Mouse (Mus musculus): Measurements from ENCODE around the gene Tmco4. TPM values are rescaled to one million over a fixed set of nuclear protein-coding genes. Genes with fewer than 3 reads are reported as not detected.

Tmco4 gene
- polyA plus RNA-seq, 3 experiments from 2014 or later, result 23.3 to 30.2 (median 30.0) TPM

- no peak for ATAC-seq
These were observed 47.7 kb downstream of the Tmco4 start for GRCm38 (mm10) chr4:139020385-139020784.

GRCm38 (mm10) chr4:139024379-139024778, 51.7 kb downstream of the Tmco4 start:
- no peak for ATAC-seq

DNA sequence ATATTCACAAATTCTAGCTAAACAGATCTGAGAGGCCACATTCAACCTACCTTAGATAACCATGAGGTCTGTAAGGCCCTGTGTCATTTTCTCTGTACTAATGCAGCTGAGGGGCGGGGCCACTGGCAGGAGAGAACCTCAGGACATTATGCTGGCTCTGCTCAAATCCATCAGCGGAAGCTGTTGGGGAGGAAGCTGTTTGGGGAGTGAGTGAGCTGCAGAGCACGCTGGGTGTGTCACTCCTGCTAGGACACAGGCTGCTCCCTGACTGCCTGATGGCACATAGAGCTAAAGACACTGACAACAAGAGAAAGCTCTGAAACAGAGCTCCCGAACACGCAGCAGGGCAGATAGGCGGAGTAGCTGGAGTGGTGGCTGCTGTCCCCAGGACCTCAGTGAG, 58.0 kb downstream of the Tmco4 start:
- no peak for ATAC-seq

GRCm38 (mm10) chr4:139032521-139032920, 59.8 kb downstream of the Tmco4 start:
- ATAC-seq, result no peak

GRCm38 (mm10) chr4:139033263-139034009, 60.7 kb downstream of the Tmco4 start:
- no peak for ATAC-seq

DNA sequence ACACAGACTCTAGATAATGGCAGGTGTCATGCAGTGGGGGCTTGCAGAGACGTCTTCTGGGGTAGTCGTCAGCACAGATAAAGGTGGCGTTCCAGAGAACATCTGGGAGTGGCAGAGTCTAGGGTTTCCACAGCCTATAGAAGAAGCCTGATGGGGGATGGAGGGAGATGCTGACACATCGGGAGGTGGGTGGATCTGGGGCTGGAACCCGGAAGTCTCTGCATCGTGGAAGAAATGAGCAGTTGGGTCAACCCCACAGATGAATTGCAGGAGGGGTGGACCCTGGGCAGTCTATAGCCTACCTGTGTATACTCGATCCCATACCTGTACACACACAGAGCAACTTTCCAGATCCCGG, 61.3 kb downstream of the Tmco4 start:
- no peak for ATAC-seq

DNA sequence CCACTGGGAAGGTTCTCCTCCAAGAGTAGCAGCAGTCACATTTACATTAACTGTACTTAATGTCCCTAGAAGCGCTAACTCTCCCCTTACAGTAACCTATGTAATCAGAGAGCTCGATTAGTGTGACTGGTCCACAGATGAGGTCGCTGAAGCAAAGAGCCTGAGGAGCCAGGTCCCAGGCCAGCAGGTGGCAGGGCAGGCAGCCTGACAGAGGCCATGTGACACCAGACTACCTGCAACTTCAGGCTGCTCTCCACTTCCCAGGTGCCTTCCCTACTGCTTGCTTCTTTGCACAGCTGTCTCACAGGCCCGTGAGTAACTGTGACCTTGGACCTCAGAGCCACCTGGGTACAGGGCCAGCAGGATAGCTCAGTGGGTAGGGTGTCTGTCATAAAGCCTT, 61.9 kb downstream of the Tmco4 start:
- ATAC-seq, result no peak

DNA sequence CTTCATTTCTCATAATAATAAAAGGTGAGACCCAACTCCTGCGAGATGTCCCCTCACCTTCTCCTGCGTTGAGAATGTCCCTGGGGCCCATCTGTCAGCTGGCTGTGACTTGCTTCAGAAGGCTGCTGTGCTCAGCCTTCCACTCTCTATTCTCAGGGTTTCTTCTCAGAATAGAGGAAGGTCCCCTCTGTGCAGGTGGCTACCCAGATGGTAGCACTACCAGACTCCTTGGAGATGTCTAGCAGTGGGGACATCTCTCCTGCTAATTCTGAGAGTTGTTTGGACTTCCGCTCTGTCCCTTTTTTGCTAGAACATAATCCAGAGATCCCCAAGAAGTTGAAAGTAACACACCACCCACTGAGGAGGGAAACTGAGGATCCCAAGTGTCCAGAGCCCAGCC, 62.3 kb downstream of the Tmco4 start:
- ATAC-seq, result no peak

- no peak for ATAC-seq
These were observed 63.1 kb downstream of the Tmco4 start for GRCm38 (mm10) chr4:139035799-139036198.

GRCm38 (mm10) chr4:139037795-139038607, 65.3 kb downstream of the Tmco4 start:
- ATAC-seq, result no peak

- no peak for ATAC-seq
These were observed 67.6 kb downstream of the Tmco4 start for GRCm38 (mm10) chr4:139040084-139040839.

- ATAC-seq, result no peak
These were observed 69.9 kb downstream of the Tmco4 start for GRCm38 (mm10) chr4:139042611-139043010.

DNA sequence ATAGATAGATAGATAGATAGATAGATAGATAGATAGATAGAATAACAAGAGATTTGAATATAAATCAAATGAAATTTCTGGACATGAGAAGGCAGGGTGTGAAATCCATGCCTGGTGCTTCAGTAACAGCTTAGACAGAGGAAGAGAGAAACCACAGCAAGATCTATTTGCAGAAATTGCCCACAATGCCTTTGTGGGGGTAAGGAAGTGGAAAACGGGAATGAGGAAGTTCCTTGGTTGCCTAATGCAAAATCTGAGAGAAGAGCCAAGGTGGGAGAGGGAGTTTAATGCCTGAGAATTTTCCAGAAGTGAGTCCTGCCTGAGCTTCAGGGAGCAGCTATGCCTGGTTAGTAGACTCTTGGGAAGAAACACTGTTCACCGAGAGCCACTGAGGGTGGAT, 70.9 kb downstream of the Tmco4 start:
- ATAC-seq, result no peak

GRCm38 (mm10) chr4:139044566-139044965, 71.9 kb downstream of the Tmco4 start:
- ATAC-seq, result no peak

DNA sequence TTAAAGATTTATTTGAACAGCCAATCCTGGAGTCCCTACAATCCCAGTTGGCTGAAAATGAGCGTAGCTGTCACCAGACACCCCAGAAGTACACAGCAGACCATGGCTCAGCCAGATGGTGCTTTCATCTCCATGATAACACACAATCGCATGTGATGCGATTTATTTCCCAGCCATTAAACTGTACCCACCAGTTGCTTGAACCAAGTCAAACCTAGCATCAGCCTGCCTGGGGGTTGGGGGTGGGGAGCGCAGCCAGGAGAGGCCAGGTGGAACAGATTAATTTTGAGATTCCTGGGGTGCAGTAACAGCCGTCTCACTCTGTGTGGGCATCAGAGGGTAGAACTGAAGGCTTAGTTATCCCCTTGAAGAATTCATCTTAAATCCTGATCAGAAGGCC, 73.7 kb downstream of the Tmco4 start:
- no peak for ATAC-seq

- ATAC-seq, result no peak
These were observed 75.8 kb downstream of the Tmco4 start for GRCm38 (mm10) chr4:139048518-139048917.

GRCm38 (mm10) chr4:139052796-139053195, 80.1 kb downstream of the Tmco4 start:
- ATAC-seq, result no peak

GRCm38 (mm10) chr4:139053391-139053790, 80.7 kb downstream of the Tmco4 start:
- ATAC-seq, result no peak

GRCm38 (mm10) chr4:139054300-139054923, 81.7 kb downstream of the Tmco4 start:
- no peak for ATAC-seq

- ATAC-seq, result no peak
These were observed 82.6 kb downstream of the Tmco4 start for GRCm38 (mm10) chr4:139055336-139055735.

DNA sequence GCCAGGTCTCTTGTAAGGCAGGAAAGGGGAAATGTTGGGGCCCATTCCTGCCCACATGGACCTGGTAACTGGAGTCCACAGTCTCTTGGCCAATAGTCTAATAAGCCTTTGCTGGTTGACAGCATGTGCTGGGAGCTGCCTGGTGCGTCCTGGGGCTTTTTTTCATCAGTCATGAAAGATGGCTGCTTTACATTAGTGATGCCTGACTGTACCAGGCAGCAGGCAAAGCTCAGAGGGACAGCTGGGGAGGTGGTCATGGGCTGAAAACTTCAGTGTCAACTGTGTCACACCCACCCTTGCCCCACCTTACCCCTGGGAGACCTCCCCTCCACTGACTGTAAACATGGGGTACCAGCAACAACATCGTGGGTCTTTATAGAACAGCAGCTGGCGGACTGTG, 83.1 kb downstream of the Tmco4 start:
- ATAC-seq, result no peak

- ATAC-seq, result no peak
These were observed 84.6 kb downstream of the Tmco4 start for GRCm38 (mm10) chr4:139057291-139057690.

DNA sequence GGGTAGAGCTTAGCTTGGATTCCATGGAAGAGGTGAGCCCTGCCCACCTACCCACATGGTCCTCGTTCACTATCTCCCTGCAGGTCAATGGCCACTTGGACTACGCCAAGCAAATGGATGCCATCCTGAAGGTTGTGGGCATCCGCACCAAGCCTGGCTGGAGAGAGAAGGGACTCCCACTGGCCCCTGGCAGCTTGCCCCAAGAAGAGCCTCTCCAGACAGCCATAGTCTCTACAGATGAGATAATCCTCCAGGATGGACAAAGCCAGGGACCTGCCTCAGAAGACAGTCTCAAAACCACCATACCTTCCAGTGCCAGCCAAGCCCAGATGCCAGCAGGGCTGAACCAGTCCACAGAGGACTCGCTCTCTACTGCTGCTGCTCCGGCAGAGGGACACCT, 85.3 kb downstream of the Tmco4 start:
- ATAC-seq, result no peak
